Mouse (Mus musculus): ENCODE results near the gene Cyp4f17. TPM values are rescaled to one million over a fixed set of nuclear protein-coding genes. Genes with fewer than 3 reads are reported as not detected.
A peak's percentile ranks its signal among the peaks of the same experiment; 100 is the strongest.
"Not testable (repeated sequence)": the region's sequence is repeated elsewhere in the genome, so short reads cannot be mapped to it uniquely, and the experiment has no call there.

Gene Cyp4f17
- total RNA-seq (2021) = 8.3 and 9.4 TPM in 2 replicates
- long read RNA-seq, partial matches to known transcripts = 5 of 11 reads
- long read RNA-seq, other reads (novel, unspliced or antisense) = 4 of 11 reads

DNA sequence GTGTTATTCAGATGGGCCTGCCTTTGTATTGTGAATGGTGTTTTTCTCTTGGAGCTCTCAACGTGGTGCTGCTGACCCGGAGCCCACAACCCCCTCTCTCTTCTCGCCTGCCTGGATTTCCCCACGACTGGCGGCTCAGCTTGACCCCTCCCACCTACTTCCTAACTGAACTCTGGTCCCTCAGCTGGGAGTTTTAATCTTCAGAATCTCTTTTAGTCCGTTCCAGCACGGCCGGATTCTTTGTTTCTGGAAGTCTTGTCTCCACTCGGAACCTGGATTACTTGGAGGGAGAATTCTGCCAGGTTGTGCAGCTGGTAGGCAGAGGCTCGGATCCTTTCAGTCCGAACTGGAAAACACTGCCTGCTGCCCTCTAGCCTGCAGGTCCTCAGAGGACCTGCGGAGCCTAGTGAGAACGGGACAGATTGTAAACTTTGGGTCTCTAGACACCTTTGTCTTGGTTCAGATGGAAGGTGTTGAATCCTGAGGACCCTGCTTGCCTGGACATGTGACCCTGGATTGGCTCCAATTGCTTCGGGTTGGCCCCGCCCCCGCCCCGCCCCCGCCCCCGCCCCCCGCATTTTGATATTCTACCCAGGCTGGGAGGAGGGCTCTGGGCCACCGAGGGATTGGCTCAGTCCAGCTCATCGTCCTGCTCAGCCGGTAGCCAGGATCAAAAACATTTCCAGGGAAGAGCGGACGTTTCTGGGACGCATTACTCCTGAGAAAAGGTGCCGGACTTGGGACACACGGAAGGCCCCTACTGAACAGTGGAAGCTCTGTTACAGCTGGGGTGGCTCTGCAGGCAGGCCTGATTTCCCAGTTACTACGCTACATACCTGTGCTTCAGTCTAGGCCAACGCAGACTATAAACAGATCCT, at the start of gene Cyp4f17:
Cyp4f17 (plus strand) TSS at position 200 of the 878 bp plus-strand sequence.
- DNase-seq = peak; percentile 48

DNA sequence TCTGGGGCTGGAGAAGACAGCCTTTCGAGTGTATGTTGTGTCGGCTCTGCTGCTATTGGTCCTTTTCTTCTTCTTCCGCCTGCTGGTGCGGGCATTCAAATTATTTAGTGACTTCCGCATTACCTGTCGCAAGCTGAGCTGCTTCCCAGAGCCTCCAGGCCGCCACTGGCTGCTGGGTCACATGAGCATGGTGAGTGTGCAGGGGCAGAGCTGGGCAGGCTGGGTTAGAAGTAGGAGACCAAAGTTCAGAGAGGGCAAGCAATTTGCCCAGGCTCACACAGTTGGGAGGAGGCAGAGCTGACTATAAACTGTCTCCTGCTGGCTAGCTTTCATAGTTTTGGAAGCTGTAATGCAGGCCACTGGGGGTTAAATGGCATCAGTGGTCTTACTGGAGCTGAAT, 37.4 kb upstream of the Cyp4f17 start:
- DNase-seq = no peak

DNA sequence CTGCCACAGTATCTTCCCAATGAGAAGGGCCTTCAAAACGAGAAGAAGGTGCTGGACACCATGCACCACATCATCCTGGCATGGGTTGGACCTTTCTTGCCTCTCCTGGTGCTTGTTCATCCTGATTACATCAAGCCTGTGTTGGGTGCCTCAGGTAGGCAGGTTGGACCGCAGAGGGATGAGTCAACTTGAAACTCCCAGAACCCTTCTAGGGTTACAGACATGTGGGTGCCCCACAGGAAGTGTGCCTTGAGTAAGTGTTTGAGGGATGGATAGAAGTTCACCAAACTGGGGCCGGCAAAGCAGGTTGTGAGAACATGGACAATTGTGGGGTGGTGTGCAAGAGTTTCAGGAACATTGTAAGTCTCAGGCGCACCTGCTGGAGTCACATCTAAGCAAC, 35.1 kb upstream of the Cyp4f17 start:
- no peak for DNase-seq

DNA sequence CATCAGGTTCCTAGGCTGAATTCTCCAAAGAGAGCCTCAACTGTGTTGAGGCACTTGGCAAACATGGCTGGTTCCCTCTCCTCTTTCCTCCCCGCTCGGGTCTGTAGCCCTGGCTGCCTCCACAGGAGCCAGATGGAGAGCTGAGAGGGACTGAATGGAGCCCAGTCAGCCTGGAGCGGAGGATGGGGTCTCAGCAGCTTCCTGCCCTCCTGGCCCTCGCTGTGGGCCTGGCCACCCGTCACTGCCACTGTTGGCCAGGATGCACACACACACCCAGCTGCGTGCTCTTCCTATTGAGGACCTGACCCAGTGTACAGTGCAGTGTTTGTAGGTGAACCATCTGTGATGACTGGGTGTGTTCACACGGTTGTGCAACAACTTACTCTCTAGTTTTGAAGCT, 33.7 kb upstream of the Cyp4f17 start:
- DNase-seq = no peak

DNA sequence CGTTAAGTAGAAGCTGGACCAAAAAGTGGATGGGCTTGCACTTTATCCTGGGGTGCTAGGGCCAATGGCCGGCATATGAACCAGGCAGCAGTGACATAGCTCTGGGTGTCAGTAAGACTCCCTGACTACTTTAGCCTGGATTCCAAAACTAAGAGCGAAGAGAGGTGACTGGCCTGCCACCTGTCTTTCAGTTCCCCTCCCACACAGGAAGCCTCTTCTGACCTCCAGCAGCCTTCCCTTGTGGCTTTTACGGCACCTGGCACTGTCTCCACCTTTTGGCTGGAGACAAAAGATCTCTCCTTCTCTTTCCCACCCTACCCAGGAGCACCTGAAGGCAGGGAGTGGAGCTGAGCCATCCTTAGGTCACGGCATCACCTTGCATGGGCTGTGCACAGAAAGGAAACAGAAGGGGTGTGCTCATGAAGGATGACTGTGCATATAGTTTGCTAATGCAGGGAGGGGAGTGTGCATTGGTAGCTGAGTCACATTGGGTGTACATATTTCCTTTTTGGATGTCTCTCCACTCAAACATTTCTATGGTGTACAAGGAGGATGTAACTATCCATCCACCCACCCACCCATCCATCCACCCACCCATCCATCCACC, 30.8 kb upstream of the Cyp4f17 start:
- DNase-seq = no peak

DNA sequence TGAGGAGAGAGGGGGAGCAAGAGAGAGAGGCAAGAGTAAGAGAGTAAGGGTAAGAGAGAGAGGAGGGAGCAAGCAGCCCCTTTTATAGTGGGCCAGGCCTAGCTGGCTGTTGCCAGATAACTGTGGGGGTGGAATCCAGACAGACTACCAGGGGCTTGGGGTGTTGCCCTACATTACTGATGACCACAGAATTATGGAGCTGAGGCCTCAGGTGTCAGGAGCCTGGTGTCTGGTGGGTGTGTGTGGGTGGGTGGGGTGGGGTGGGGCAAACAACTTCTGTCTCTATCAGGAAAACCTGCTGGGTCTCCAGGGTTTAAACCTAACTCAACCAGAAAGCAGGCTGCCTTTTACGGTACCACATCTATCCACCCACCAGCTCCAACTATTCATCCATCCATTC, 28.6 kb upstream of the Cyp4f17 start:
- no peak for DNase-seq

DNA sequence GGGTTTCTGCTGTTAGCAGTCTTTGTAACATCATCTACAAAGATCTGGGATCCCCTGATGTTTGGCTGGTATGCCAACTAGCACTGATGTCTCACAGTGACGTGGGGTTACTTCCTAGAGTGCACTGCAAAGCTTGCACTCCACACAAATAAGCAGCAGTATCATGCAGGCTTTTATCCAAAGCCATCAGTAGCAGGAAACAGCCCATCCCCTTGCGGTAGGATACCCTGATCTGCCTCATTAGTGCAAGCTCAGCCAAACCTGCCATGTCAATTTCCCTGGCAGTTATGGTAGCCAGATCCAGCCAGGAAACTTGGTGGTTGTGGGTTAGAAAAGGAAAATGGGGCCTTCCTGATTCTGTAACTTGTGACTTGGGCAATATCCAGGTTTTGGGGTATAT, 27.1 kb upstream of the Cyp4f17 start:
- no peak for DNase-seq

DNA sequence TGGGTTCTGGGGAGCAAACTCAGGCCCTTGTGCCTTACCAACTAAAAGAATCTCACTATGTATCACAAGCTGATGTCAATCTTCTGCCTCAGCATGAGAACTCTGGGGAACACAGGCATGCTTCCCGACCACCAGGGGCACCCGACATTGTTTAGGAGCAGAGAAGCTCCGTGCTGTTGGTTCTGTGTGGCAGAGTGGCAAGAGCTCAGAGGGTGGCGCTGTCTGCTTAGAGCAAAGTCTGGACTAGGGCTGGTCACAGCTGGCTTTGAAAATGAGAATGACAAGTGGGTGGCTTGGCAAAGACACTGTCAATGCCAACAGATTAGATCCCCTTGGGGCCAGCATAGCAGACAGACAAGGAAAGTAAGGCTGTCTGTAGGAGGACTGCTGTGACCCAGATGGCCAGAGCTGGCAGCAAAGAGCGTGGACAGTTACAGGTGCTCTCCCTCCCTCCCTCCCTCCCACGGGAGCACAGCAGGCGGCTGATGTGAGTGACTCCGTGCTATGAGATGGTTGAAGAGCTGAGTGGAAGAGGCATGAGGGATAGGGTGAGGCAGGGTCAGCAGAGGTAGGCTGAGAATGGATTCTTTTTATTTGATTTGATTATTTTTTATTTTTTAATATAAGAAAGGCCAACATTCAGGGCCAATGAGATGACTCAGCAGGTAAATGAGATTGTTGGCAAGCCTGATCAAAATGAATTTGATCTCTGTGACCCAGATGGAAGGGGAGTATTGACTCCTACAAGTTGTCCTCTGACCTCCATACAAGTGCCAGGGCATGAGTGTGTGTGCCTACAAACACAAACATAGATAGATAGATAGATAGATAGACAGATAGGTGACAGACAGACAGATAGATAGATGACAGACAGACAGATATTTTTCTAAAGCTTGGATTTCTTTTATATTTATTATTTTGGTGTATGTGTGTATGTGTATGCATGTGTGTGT, 26.0 kb upstream of the Cyp4f17 start:
- peak; percentile 7 for DNase-seq

DNA sequence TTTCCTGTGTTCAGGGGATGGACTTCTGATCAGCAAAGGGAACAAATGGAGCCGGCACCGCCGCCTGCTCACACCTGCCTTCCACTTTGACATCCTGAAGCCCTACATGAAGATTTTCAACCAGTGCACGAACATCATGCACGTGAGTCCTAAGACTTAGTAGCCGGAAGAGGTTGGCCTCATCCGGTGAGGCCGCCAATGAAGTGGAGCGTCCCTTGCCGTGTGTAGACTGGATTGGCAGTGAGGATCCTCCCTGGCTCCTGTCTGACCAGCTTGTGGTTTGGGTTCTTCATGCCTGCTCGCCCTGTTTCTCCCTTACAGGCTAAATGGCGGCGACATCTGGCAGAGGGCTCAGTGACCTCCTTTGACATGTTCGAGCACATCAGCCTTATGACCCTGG, 24.1 kb upstream of the Cyp4f17 start:
- no peak for DNase-seq

DNA sequence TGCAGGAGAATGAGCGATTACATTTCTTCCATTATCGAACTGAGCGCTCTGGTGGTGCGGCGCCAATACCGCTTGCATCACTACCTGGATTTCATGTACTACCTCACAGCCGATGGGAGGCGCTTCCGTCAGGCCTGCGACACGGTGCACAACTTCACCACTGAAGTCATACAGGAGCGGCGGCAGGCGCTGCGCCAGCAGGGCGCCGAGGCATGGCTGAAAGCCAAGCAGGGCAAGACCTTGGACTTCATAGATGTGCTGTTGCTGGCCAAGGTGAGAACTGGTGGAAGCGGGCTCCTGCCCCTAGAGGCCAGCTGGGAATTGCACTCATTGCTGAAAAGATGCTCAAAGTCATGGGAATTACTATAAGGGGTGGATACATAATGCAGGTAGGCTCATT, 22.6 kb upstream of the Cyp4f17 start:
- peak; percentile 94 for DNase-seq

DNA sequence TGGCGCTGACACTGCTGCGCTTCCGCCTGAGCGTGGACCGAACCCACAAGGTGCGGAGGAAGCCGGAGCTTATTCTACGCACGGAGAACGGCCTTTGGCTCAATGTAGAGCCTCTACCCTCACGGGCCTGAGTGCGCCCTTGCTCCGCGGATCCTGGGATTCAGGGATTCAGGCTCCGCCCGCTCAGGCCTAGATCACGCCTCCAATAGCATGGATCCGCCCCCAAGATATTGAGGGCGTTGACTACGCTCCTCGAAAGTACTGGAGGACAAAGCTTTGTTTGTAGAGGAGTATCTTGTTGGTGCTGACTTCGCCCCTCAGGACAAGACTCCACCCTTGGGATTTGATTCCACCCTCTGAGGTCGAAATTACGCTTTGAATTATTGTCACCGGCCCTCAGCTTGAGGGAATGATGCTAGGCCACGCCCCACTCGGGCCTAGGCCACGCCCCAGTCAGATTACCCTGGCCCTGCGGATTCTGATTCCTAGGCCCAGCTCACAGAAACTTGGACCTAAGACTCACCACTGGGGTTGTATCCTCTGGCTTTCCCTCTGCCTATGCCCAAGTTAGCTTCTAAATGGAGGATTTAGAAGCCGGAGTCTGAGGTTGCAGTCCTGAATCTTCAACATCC, 13.4 kb upstream of the Cyp4f17 start:
- DNase-seq = peak; percentile 28

DNA sequence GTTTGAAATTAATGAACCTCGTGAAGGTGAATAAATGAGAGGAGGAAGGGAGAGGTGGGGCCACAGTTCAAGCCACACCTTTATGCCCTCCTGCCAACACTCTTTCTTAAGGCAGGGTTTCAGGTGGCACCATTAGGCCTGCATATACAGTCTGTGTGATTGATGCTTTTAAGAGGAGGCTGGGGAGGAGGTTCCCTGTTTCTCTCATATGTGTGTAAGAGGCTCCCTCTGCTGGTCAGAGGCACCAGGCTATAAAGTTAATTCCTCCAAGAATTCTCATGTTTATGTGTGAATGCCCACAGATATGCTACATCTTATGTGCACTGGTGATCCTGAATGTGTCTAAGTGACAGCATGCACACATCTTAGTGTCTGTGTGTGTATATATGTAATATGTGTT, 11.2 kb upstream of the Cyp4f17 start:
- DNase-seq = peak; percentile 53

DNA sequence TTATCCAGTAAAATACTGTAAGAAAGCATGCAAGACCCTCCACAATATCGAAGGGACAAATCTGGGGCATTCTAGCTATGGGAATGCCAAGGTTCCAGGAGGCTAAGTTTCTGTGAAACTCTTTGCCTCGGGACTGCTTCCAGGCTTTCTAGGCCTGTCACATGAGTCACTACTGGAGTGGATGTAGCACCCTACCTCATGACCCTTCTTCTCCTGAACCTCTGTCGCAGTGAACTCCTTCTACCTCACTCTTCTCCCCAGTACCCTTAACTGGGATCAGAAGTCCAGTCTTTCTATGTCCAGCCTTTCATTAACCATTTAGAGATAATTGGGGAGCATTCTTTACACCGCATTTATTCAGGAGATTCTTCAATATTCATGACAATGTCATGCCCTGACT, 5.3 kb upstream of the Cyp4f17 start:
- DNase-seq = not testable (repeated sequence)

DNA sequence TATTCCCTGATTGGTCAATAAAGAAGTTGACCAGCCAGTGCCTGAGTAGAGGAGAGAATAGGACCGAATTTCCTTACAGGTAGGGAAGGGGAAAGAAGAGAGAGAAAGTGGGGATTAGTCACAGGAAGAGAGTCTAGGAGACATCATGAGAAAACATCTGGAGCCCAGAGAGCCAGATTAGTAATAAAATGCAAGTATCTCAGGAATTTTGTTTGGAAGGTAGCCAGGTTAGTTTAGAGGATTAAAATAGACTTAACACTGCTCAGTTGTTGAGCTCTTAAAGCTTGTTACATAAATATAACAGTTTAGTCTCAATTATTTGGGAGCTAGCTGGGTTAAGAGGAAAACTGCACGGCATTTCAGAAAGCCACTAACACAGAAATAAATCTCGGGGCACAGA, 4.8 kb upstream of the Cyp4f17 start:
- DNase-seq = no peak

DNA sequence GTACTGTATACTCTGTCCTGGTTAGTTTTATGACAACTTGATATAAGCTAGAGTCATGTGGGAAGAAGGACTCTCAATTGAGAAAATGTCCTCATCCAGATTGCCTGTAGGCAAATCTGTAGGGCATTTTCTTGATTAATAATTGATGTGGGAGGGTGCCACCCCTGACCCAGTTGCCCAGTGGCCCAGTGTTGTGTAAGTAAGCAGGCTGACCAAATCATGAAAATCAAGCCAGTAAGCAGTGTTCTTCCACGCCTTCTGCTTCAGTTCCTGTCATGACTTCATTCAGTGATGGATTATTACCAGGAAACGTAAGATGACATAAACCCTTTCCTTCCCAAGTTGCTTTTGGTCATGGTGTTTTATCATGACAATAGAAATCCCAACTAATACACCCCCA, 2.7 kb upstream of the Cyp4f17 start:
- no peak for DNase-seq

DNA sequence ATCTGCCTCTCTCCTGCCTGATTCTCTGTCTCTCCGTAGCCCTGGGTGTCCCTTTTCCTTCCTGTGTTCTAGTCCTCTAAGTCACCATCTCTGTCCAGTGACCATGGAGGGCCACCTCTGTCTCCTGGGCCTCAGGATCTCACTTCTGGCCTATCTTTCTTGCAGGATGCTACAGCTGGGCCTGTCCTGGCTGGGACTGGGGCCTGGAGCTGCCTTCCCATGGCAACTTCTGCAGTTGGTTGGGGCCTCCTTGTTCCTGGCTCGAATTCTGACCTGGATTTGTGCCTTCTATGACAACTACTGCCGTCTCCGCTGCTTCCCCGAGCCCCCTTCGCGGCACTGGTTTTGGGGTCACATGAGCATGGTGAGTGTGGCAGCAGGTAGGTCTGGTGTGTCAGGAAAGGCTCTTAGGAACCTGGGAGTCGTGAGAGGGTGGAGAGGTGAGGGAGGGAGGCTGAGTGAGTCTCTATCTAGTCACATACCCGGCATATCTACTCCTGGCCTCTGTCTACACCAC, 937 bp downstream of the Cyp4f17 start:
- no peak for DNase-seq

DNA sequence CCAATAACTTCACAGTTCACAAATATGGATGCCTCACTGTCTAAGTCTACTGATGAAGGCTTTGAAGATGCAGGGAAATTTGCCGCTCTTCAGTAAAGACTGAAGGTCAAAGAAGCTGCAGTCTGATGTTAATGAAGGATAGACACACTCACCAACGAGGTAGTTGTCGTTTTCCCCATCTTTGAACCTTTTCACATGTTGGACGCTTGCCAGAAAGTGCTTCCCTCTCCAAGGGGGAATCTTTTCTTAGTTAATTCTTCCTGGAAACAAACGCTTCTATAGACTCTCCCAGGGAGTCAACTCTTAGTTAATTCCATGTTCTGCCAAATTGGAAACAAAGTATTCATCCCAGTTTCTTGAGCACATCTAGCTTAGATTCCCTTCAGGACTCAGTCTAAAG, 10.3 kb downstream of the Cyp4f17 start:
- no peak for DNase-seq

DNA sequence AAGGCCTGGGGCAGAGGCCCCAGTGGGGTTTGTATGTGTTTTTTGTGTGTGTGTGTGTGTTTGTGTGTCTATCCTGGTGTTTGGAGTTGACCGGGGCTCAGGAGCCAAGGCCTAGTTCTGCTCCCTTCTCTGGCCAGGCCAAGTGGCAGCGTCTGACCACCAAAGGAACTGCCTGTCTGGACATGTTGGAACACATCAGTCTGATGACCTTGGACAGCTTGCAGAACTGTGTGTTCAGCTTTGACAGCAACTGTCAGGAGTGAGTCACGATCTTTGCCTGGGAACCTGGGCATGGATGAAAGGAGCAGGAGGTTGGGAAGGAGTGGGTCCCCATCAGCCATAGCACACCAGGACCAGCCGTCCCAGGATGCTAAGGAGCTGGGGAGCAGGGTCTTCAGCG, 16.1 kb downstream of the Cyp4f17 start:
- peak; percentile 28 for DNase-seq

DNA sequence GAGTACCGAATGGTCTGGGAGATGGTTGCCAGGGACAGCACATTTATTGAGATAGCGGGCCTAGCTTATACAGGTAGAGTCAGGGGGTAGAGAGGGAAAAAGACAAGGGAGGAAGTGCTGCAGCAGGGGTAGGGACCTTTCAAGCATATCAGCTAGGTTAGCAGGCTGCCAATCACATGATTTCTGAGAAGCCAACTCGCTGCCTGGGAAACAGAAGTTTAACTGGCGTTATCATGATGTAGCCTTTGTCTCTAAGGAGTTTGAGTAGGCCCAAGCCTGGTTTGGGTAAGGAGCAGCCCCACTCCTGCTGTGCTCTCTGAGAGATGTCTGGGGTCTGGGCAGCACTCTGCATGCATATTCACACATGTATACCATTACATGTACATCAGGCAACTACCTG, 16.5 kb downstream of the Cyp4f17 start:
- no peak for DNase-seq

DNA sequence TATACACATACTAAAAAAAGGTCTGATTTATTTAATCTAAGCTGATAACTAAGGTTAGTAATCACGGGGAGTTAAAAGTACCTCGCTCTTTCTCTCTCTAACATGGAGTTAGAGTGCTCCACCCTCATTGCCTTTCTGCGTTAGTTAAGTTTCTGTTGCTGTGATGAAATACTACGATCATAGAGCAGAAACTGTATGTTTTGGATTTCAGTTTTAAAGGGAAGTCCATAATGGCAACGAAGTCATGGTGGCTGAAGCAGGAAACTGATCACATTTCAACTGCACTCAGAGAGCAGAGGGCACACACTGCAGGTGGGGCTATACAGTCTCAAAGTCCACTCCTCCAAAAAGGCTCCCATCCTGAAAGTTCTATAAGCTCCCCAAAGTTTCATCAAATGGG, 17.0 kb downstream of the Cyp4f17 start:
- no peak for DNase-seq

DNA sequence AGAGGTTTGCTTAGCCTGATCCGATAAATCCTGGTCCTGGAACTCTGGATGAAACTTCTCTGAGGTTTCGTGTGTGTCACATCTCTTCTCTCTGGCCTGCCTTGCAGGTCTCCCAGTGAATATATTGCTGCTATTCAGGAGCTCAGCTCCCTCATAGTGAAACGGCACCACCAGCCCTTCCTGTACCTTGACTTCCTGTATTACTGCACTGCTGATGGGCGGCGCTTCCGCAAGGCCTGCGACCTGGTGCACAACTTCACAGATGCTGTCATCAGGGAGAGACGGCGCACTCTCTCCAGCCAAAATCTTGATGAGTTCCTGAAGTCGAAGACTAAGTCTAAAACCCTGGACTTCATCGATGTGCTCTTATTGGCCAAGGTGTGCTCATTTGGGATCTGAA, 18.0 kb downstream of the Cyp4f17 start:
- no peak for DNase-seq

DNA sequence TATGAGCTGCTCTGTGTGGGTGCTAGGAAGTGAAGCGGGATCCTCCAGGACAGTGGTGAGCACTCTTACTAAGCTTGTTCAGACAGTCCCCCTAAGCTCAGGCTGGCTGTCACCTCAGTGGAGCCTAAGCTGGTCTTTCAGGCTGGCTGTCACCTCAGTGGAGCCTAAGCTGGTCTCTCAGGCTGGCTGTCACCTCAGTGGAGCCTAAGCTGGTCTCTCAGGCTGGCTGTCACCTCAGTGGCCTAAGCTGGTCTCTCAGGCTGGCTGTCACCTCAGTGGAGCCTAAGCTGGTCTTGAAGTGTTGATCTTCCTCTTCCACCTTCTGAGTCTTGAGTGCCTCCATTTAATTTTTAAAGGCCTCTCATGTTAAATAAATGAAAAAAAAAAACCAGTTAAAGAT, 20.5 kb downstream of the Cyp4f17 start:
- DNase-seq = not testable (repeated sequence)
